Mouse (Mus musculus): ENCODE data around the gene Gm10778.
A peak's percentile ranks its signal among the peaks of the same experiment; 100 is the strongest.
"Not testable (repeated sequence)": the region's sequence is repeated elsewhere in the genome, so short reads cannot be mapped to it uniquely, and the experiment has no call there.

Gene Gm10778

GRCm38 (mm10) chr10:81628390-81628789, 20.5 kb upstream of the Gm10778 start, which contains the start of gene Ankrd24:
TSS of gene Ankrd24 (plus strand) at chr10:81628540.
- DNase-seq = no peak

GRCm38 (mm10) chr10:81633253-81634099, 15.4 kb upstream of the Gm10778 start:
- peak; percentile 83 for DNase-seq

GRCm38 (mm10) chr10:81636338-81636737, 12.5 kb upstream of the Gm10778 start:
- no peak for DNase-seq

- DNase-seq = no peak
Observed at GRCm38 (mm10) chr10:81638101-81638500, 10.8 kb upstream of the Gm10778 start.

- DNase-seq = not testable (repeated sequence)
Observed at GRCm38 (mm10) chr10:81640825-81641224, 8.0 kb upstream of the Gm10778 start.

GRCm38 (mm10) chr10:81641566-81641965, 7.3 kb upstream of the Gm10778 start:
- DNase-seq = no peak

GRCm38 (mm10) chr10:81641978-81642647, 6.7 kb upstream of the Gm10778 start:
- no peak for DNase-seq

- DNase-seq = peak; percentile 30
Observed at GRCm38 (mm10) chr10:81642648-81643448, 6.0 kb upstream of the Gm10778 start.

GRCm38 (mm10) chr10:81643449-81644055, 5.3 kb upstream of the Gm10778 start:
- DNase-seq = peak; percentile 97

GRCm38 (mm10) chr10:81644162-81644561, 4.7 kb upstream of the Gm10778 start:
- no peak for DNase-seq

- DNase-seq = no peak
Observed at GRCm38 (mm10) chr10:81644716-81645115, 4.1 kb upstream of the Gm10778 start.

GRCm38 (mm10) chr10:81645391-81645790, 3.5 kb upstream of the Gm10778 start:
- DNase-seq = no peak

GRCm38 (mm10) chr10:81646015-81646555, 2.8 kb upstream of the Gm10778 start:
- no peak for DNase-seq

- no peak for DNase-seq
Observed at GRCm38 (mm10) chr10:81655178-81655577, 6.3 kb downstream of the Gm10778 start.

GRCm38 (mm10) chr10:81656174-81656573, 7.3 kb downstream of the Gm10778 start:
- no peak for DNase-seq

GRCm38 (mm10) chr10:81687114-81687513, 38.3 kb downstream of the Gm10778 start:
- DNase-seq = not testable (repeated sequence)

GRCm38 (mm10) chr10:81704531-81705301, 55.9 kb downstream of the Gm10778 start, which contains the start of gene Zfp433:
TSS of gene Zfp433 (plus strand) at chr10:81704825.
- DNase-seq = not testable (repeated sequence)

All from right cerebral cortex, postnatal 25 days (tissue).